8 mouse cellular contexts compared by ENCODE assay signal in the genomic region with DNA sequence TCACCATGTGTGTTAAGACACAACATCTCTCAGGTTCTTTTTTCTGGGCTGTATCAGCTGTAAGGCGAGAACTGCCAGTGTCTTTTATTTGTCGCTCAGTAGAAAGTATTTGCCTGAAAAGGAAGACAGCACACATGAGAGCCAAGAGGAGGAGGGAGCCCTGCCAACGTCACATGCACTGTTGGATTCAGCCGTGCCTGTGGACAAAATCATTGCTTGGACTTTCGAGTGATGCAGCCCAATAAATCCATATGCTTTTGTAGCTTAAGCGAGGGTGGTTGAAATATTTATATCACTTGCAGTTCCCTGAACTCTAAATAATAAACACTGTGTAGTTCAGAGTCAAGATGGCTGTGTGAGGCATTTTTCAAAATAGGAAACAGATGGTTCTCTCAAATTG.
A peak's percentile ranks its signal among the peaks of the same experiment; 100 is the strongest.
DNase-seq lines count a peak whose midpoint lies in the region; ATAC-seq and TF ChIP-seq lines count a peak whose summit lies in the region.

No protein-coding gene starts in this region.

- peak overlapping the region; percentile 81 for H3K27ac ChIP-seq in gastrocnemius, adult 2 months
- H3K27ac ChIP-seq in embryonic fibroblast, embryonic 13.5 days (ENCODE audit: insufficient read depth, low read length), result peak overlapping the region; percentile 29; the same call in 1 of the 2 replicates

- TF ChIP-seq POLR2A in embryonic fibroblast, embryonic 13.5 days (IDR thresholded peaks at IDR 0.05; ENCODE audit: low read depth, low read length), result no peak

- peak overlapping the region; percentile 16; the same call in 1 of the 2 replicates for H3K4me3 ChIP-seq in gastrocnemius, adult 2 months
- no peak overlapping the region for H3K4me3 ChIP-seq in embryonic fibroblast, embryonic 13.5 days (ENCODE audit: insufficient read depth, low read length)

- no peak for TF ChIP-seq CTCF in gastrocnemius, adult 2 months (IDR thresholded peaks at IDR 0.05)
- no peak for TF ChIP-seq CTCF in embryonic fibroblast, embryonic 13.5 days (IDR thresholded peaks at IDR 0.05; ENCODE audit: borderline replicate concordance, insufficient read depth, low read length)

- no peaks in the 10 kb centered on the region; the same call in 1 of the 2 replicates for H3K4me1 ChIP-seq in embryonic fibroblast, embryonic 13.5 days (ENCODE audit: control insufficient read depth, insufficient read depth, low read length)

- no peak for ATAC-seq in granulocyte monocyte progenitor cell, adult 5-6 weeks (replicated peaks; ENCODE audit: poor library complexity, severe bottlenecking)
- no peak for ATAC-seq in activated CD4-positive, CD25-positive, alpha-beta regulatory T cell, adult 4 months

- intact Hi-C loops in gastrocnemius, adult 2 months (cut with DNase I), result loop anchor here (2.0 to 5.0 kb wide), 2 partner anchors 48 to 109 kb away; partner anchors contain the start of gene Ddit4l

- peak; percentile 71 for DNase-seq in gastrocnemius, adult 2 months
- DNase-seq in gastrocnemius, adult 18-20 months (ENCODE audit: low spot score), result no peak
- DNase-seq in Muller cell, postnatal 12 days (ENCODE audit: inconsistent ontology term), result peak; percentile 22
- DNase-seq in layer of hippocampus, adult 9-11 months, result peak; percentile 69
- DNase-seq in testis, postnatal 14 days (ENCODE audit: low spot score), result no peak

Comparison
In these comparisons a context has a peak if more than half of its experiments do, and no peak if none do; other contexts are left out.
1. DNase-seq: peak in gastrocnemius, adult 2 months (single experiment), Muller cell, postnatal 12 days (single experiment) and layer of hippocampus, adult 9-11 months (single experiment); none in gastrocnemius, adult 18-20 months (single experiment) and testis, postnatal 14 days (single experiment).